Mouse (Mus musculus): ENCODE data around the gene Ctsw.
A peak's percentile ranks its signal among the peaks of the same experiment; 100 is the strongest.

Gene Ctsw

DNA sequence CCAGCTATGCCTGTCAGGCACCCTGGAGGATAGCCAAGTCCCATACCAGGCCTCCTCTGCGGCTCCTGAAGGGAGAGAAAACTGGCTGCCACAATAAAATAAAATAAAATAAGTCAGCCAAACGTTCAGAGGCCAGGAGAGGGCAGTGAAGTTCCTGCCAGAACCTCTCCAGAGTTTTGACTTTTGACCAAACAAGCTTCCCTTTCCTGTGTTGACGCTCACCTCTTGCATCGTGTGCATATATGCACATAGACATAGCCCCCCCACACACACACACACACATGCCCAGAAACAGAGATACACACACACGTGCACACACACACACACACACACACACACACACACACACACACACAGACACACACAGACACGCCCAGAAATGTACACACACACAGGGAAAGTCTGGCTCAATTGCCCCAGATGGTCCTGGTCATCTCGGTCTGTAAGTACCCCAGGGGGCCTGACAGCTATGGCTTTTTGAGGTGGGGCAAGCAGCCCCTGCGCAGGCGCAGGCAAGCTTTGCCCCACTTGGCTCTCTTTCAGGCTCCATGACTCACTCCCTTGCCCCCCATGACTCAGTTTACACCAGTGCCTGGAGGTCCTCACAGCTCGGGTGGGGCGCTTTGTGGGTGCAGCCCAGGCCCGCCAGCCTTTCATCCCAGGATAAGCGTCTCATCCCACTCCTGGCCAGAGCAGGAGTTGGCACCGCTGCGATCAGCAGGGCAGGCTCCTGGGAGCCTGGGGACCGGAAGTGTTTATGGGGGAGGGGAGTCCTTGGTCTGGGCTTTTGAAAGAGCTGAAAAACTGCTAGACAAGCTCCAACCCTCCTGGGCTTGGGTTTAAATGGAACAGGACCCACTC is 35.1 kb downstream of the Ctsw start:
- DNase-seq (ENCODE audit: low spot score in 2 of 2) = peak in 1 of 2 experiments; percentile 53

DNA sequence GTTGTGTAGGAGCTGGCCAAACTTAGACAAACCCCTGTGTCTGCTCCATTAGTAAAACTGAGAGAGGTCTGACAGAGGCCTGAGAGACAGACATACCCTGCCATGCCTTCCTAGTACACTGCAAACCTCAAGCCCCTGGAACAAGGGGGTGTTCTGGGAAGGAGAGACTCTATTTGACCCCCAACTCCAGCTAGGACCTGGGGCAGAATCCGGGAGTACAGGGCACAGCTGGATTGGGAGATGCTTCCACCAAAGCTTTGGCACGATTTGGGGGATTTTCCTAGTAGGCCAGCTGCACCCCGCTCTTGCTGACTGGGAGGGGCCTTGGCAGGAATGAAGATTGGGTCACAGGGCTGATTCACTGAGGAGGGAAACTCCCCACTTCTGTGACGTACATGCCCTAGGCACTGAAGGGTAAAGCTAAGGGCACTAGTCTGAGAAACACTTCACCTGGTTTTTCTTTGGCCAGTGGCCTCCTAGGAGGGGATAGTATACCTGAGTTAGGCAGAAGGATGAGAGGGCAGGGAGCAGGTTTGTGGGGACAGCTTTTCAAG is 36.3 kb downstream of the Ctsw start:
- no peak for DNase-seq (ENCODE audit: low spot score in 2 of 2)

- DNase-seq (ENCODE audit: low spot score in 2 of 2) = no peak
Observed at GRCm38 (mm10) chr19:5430408-5430807, 37.9 kb downstream of the Ctsw start.

DNA sequence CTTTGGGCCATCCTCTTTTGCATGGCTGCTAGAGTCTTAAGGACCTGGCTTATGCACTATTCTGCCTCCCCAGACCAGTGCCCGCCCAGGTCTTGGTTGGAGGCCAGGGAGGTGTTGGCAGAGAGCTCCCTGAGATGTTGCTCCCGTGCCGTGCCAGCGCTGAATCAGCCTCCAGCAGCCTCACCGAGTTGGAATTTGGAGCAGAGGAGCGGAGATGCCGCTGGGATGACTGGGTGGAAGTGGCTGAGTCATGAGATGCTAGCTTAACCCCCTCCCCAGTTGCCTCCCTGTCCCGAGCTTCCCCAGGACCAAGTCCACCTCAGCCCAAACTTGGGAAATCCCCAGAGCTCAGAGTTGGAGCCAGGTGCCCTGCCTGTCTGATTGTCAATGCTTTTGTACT is 38.5 kb downstream of the Ctsw start:
- DNase-seq (ENCODE audit: low spot score in 2 of 2) = peak in 1 of 2 experiments; percentile 64

GRCm38 (mm10) chr19:5429219-5429618 is 39.1 kb downstream of the Ctsw start:
- DNase-seq (ENCODE audit: low spot score in 2 of 2) = no peak

- no peak for DNase-seq (ENCODE audit: low spot score in 2 of 2)
Observed at GRCm38 (mm10) chr19:5428083-5428482, 40.2 kb downstream of the Ctsw start.

- no peak for DNase-seq (ENCODE audit: low spot score in 2 of 2)
Observed at GRCm38 (mm10) chr19:5426640-5427290, 41.5 kb downstream of the Ctsw start.

DNA sequence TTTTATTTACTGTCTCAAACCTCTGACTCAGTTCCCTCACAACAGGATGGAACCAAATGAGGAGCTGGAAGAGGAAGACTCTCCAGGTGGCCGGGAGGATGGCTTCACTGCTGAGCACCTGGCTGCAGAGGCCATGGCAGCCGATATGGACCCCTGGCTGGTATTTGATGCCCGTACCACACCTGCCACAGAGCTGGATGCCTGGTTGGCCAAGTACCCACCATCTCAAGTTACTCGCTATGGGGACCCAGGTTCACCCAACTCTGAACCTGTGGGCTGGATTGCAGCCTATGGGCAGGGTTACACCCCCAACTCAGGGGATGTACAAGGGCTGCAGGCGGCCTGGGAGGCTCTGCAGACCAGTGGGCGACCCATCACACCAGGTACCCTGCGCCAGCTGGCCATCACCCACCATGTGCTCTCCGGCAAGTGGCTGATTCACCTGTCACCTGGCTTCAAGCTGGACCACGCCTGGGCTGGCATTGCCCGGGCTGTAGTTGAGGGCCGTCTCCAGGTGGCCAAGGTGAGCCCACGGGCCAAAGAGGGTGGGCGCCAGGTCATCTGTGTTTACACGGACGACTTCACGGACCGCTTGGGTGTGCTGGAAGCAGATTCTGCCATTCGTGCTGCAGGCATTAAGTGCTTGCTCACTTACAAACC is 42.3 kb downstream of the Ctsw start:
- DNase-seq (ENCODE audit: low spot score in 2 of 2) = no peak

DNA sequence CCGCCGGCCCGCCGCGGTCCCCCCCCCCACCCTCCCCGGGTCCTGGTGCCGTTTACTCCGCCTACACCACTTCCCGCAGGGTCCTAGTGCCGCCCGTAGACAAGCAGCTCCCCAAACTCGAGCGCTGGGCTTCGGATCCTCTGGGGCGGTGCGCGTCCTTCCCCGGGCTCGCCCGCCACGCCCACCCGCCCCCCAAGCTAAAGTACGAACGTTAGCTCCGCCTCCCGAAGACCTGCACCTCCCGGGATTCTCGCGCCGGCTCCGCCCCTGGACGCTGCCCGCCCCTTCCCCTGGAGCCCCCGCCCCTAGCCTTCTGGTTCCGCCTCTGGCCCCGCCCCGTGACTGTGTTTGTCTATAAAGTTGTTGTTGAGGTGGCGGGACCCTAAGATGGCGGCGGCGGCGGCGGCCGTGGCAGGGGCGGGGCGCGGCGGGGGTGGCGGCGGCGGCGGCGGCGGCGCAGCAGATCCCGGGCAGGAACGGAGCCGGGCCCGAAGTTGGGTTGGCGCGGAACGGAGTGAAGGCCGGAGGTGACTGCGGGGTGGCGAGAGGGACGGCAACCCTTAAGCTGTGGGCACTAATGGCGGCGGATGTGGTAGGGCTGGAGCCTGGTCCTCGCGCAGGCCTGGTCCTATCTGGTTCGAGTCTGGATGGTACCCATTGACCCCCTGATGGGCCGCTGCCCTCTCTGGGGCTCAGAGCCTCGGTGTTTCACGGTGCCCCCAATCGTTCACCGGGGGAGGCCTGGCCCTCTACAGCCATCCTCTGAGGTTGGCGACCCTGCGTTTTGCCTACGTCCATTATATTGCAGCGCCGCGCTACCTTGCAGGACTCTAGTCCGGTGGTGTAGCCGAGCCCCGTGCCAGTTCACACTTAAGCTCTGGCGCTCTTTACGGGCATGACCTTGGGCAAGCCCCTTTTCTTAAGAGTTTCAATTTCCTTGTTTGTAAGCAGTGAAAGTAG is 43.2 kb downstream of the Ctsw start, which contains the start of the genes Drap1 and AI837181:
Drap1 (minus strand) TSS at position 198 of the 960 bp plus-strand sequence.
AI837181 (plus strand) TSS at position 363 of the 960 bp plus-strand sequence.
- DNase-seq (ENCODE audit: low spot score in 2 of 2) = peak; percentile 88 to 90

DNA sequence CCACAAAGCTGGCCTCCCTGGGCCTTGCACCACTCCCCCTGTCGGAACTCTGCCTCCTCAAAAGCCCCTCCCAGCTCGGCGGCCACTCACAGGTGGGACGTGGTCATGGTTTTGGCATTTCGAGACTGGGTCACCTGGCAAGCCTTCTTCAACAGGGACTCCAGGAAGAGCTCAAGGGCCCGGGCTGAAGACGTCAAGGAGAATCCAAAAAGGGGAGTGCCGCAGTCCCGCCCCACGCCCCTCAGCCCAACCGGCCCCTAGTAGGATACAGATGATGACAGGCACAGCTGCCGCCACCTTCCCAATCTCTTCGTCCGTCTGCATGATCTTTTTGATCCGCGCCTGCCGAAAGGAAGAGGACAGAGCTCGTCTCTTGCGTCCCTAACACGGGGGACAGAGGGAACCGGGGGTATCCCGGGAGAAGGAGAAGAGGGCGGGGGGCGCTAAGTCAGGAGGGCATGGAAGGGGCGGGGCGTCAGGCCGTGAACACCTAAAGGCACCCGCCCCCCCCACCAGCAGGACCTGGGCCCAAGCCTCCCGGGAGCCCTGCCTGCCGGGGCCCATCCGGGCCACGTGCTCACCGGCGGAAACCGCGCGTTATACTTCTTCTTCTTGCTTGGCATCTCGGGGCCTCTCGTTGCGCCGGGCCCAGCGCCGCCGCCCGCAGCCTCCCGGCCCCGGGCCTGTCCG is 44.1 kb downstream of the Ctsw start:
- peak; percentile 63 to 80 for DNase-seq (ENCODE audit: low spot score in 2 of 2)

- DNase-seq (ENCODE audit: low spot score in 2 of 2) = no peak
Observed at GRCm38 (mm10) chr19:5423561-5423960, 44.7 kb downstream of the Ctsw start.

- no peak for DNase-seq (ENCODE audit: low spot score in 2 of 2)
Observed at GRCm38 (mm10) chr19:5422895-5423443, 45.3 kb downstream of the Ctsw start.

DNA sequence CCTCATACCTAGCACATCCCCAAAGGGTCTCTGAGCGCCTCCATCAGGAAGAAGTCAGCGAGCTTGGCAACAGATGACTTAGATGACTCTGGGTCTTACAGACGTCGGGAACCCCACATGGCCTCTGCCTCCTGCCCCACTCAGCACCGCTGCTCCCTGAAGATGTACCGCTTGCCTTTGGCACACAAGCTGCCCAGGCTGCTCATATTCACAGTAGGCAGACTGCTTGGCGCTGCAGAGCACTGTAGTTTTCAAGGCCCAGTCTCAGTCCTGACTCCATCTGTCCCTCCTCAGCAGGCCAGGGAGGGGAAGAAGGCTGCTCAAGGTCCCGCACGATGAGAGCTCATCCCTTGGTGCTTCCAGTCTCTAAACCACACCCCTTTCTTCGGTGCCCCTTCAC is 46.0 kb downstream of the Ctsw start:
- DNase-seq (ENCODE audit: low spot score in 2 of 2) = no peak

- DNase-seq (ENCODE audit: low spot score in 2 of 2) = no peak
Observed at GRCm38 (mm10) chr19:5421784-5422183, 46.5 kb downstream of the Ctsw start.

DNA sequence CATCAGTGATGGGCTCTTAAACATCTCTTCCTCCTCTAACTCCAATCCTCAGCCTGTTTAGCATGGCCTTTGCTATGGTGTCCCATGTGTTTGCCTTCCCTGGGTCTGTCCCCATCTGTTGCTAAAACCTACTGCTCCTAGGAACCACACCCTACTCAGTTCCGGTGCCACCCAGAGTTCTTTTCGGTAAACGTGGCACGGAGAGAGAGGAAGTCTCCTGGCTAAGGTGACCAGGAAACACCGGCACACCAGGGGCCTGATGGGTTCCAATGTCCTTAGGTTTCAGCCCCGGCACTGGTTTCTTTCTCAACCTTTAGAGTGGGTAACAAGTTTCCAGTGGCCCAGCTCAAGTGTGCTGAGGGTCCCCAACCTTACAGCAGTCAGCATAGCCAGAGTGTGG is 47.7 kb downstream of the Ctsw start:
- no peak for DNase-seq (ENCODE audit: low spot score in 2 of 2)

GRCm38 (mm10) chr19:5419630-5420029 is 48.7 kb downstream of the Ctsw start:
- DNase-seq (ENCODE audit: low spot score in 2 of 2) = no peak

DNA sequence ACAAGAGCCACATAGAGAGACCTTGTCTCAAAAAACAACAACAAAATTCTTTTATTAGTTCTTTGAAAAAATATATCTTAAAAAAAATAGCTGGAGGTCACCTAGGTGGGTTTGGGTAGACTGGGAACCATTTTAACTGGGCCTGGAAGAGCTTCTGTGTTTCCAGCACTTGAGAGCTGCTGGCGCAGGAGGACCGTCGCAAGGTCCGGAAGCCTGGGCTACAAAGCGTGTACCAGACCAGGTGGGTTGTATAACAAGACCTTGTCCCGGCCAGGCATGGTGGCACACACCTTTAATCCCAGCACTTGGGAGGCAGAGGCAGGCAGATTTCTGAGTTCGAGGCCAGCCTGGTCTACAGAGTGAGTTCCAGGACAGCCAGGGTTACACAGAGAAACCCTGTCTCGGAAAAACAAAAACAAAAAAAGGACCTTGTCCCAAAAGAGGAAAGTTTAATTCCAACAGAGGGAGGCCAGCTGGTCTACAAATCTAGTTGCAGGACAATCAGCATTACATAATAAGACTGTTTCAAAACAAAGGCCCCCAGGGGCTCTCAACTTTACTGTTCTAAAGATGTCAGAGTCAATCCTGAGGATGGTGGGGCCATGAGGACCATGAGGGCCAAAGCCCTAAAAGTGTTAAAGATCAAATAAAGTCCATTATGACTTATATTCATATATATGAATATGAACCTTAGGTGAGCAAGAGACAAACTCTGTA is 49.4 kb downstream of the Ctsw start:
- DNase-seq (ENCODE audit: low spot score in 2 of 2) = no peak

All from urinary bladder, adult 18-20 months (tissue).